Mouse (Mus musculus) small intestine, adult 2 months (tissue): ENCODE data around the gene Zfp148.

Experiments
- CTCF ChIP-seq: fragments of 200-500 bp; IDR thresholded peaks from 2 replicates; pipeline ENCODE4 v1.5.1; 2012; ENCODE audit warnings: low read depth, mild to moderate bottlenecking, control low read depth, inconsistent platforms, low read length, moderate library complexity, mixed read lengths; ENCODE audit not compliant: insufficient replicate concordance, insufficient read length; ENCODE audit errors: extremely low read depth
- POLR2A ChIP-seq: fragments of 200-500 bp; IDR thresholded peaks from 2 replicates; pipeline ENCODE4 v1.6.1; 2012; ENCODE audit warnings: low read depth, mild to moderate bottlenecking, control low read depth, inconsistent platforms, low read length, moderate library complexity

GRCm38 (mm10) chr16:33365772-33366171, 14.9 kb upstream of the Zfp148 start:
- TF ChIP-seq CTCF (no peak), POLR2A (no peak)
